Comparison of ENCODE assay signal across 10 mouse cellular contexts in the genomic region with DNA sequence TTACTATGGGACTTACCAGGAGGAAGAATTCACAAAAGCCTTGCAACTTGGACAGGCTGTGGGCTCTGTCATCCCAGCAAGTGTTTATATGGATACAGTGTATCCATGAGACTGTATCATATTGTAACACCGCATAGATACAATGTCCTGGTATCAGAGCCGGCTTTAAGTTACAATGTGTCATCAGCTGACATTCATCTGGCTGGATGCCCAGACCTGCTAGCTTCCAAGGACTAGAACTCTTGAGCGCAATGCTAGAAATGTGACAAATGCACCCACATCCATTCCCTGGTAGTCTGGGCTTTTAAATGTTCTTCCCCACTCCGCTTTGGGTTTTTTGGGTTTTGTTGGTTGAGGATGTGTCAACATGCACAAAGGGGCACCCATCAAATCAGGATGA. TPM values are rescaled to one million over a fixed set of nuclear protein-coding genes. Genes with fewer than 3 reads are reported as not detected.
DNase-seq lines count a peak whose midpoint lies in the region; ATAC-seq and TF ChIP-seq lines count a peak whose summit lies in the region.
"Had no signal": no experiment of that assay in that cellular context is flagged by ENCODE, and none has a peak within 500 bp of the region (broad histone marks: within the 10 kb centered on the region; RNA-seq: fewer than 3 reads in every experiment).

No protein-coding gene starts in this region.

- H3K36me3 ChIP-seq in lung, embryonic 14.5 days (ENCODE audit: insufficient read depth) = peaks cover 25% of the 10 kb centered on the region
- no peaks in the 10 kb centered on the region for H3K36me3 ChIP-seq in myocyte (ENCODE audit: control insufficient read depth, insufficient read depth)

- TF ChIP-seq POLR2A in lung, adult 2 months (IDR thresholded peaks at IDR 0.05; ENCODE audit: borderline replicate concordance, extremely low read depth, low read depth, low read length) = no peak
- TF ChIP-seq POLR2A in myocyte (IDR thresholded peaks at IDR 0.05; ENCODE audit: insufficient read length, low read depth) = no peak

- no peak overlapping the region for H3K4me2 ChIP-seq in lung, embryonic 14.5 days
- peak overlapping the region; percentile 74 for H3K4me2 ChIP-seq in myocyte (ENCODE audit: low read depth)

- DNase-seq in heart, adult 11 months = peak; percentile 91
- DNase-seq in heart, adult 8-10 months (ENCODE audit: low spot score) = no peak
- DNase-seq in lung, embryonic 14.5 days = peak; percentile 91
- DNase-seq in lung, adult 2 months = no peak
- peak; percentile 76 for DNase-seq in adrenal gland, postnatal 10 days
- no peak for DNase-seq in gastrocnemius, adult 8-10 months (ENCODE audit: low spot score in 2 of 2)
- no peak for DNase-seq in T-cell, adult 2 months (ENCODE audit: low spot score)
- DNase-seq: spleen, adult 18-20 months had no signal

- H3K27ac ChIP-seq in lung, embryonic 14.5 days (ENCODE audit: low read depth) = 0 out of 2 replicates have a peak overlapping the region, but pooled peaks have one; percentile 10

- ATAC-seq in lung, embryonic 14.5 days (ENCODE audit: insufficient read depth) = peak; percentile 57; the same call in 1 of the 2 replicates

- no peaks in the 10 kb centered on the region for H3K9me3 ChIP-seq in lung, embryonic 14.5 days (ENCODE audit: low read depth, low read length)

- H3K4me1 ChIP-seq in lung, embryonic 14.5 days (ENCODE audit: insufficient read depth) = no peaks in the 10 kb centered on the region
- H3K4me1 ChIP-seq in lung, adult 2 months (ENCODE audit: control insufficient read depth, insufficient read depth, low read length) = peaks cover 27% of the 10 kb centered on the region

- 40% methylated on average over 4 of the region's 4 CpGs for WGBS in lung, embryonic 14.5 days
- 36% methylated on average over 4 of the region's 4 CpGs for WGBS in lung, adult 2 months

- no peaks in the 10 kb centered on the region for H3K27me3 ChIP-seq in lung, embryonic 14.5 days (ENCODE audit: insufficient read depth, low read length)
- no peaks in the 10 kb centered on the region for H3K27me3 ChIP-seq in myocyte (ENCODE audit: control insufficient read depth, insufficient read depth, insufficient read length)

- no peak overlapping the region for H3ac ChIP-seq in myocyte (ENCODE audit: control insufficient read depth, insufficient read length)

- H3K79me2 ChIP-seq in myocyte (ENCODE audit: control insufficient read depth, insufficient read depth) = peaks cover 48% of the 10 kb centered on the region

- no peak overlapping the region for H3K4me3 ChIP-seq in lung, embryonic 14.5 days (ENCODE audit: low read depth, low read length)
- no peak overlapping the region for H3K4me3 ChIP-seq in lung, adult 2 months (replicated peaks; ENCODE audit: extremely low read depth, low read depth, low read length)
- H3K4me3 ChIP-seq in myocyte = no peak overlapping the region
- H3K4me3 ChIP-seq: left cerebral cortex, adult 2 months had no signal

- TF ChIP-seq CTCF in lung, embryonic 14.5 days (IDR thresholded peaks at IDR 0.05; ENCODE audit: low read depth) = no peak
- no peak for TF ChIP-seq CTCF in lung, adult 2 months (IDR thresholded peaks at IDR 0.05; ENCODE audit: insufficient read depth, low read length)

- H3K9ac ChIP-seq in lung, embryonic 14.5 days = no peak overlapping the region

TF ChIP-seq in myocyte, 11 proteins besides CTCF, POLR2A, EP300 and RAD21:
- TF ChIP-seq USF1 (IDR thresholded peaks at IDR 0.05; ENCODE audit: low read depth) (peak; percentile 55), MAX (IDR thresholded peaks at IDR 0.05; ENCODE audit: low read depth) (no peak)

RNA-seq across cellular contexts. Expression of a gene that starts 22.6 kb away (rescaled TPM):
- total RNA-seq in heart, adult 8-10 months (2022) = 10 to 100 TPM; 32.0 to 37.6 (median 35.2) TPM
- polyA plus RNA-seq in lung, embryonic 14.5 days (2014; fragmentation: Nextera tagmentation; extraction: Ambion mirVana) = 55.3 and 57.7 TPM in 2 replicates
- polyA plus RNA-seq in lung, adult 2 months (2012; rRNA removed) = 76.0 and 99.4 TPM in 2 replicates
- total RNA-seq in adrenal gland, postnatal 10 days (2021) = 10 to 100 TPM; 58.4 to 70.4 TPM
- 28.4 TPM for polyA plus RNA-seq in myocyte (2012; fragmentation: generic; extraction: Trizol)
- total RNA-seq in gastrocnemius, adult 8-10 months (2022) = 10 to 100 TPM in 1 of 4 experiments, 1 to 10 TPM in 3; 6.9 to 11.1 (median 8.1) TPM

Comparison
In these comparisons a context has a peak if more than half of its experiments do, and no peak if none do; other contexts are left out.
1. DNase-seq: peak in heart, adult 11 months (single experiment), lung, embryonic 14.5 days (single experiment) and adrenal gland, postnatal 10 days (single experiment); none in heart, adult 8-10 months (single experiment), lung, adult 2 months (single experiment), gastrocnemius, adult 8-10 months (0 of 2) and T-cell, adult 2 months (single experiment).